Mouse (Mus musculus) adrenal gland, adult 18-20 months (tissue): ENCODE measurements at regions not wholly inside any gene's neighbourhood (a gene's known extent, or its start where the extent isn't known, plus 50 kb on each side); places are given as distances from the start of the nearest gene placed in this dataset.

ENCODE experiments used
- DNase-seq, 2 experiments: peaks; one replicate each; pipeline ENCODE4 v3.0.0; 2021 to 2022; ENCODE audit warnings: low spot score in 2 of 2

- DNase-seq = no peak
These were observed 2249.4 kb upstream of the Gm7489 start for GRCm38 (mm10) chr15:51635129-51635920.

DNA sequence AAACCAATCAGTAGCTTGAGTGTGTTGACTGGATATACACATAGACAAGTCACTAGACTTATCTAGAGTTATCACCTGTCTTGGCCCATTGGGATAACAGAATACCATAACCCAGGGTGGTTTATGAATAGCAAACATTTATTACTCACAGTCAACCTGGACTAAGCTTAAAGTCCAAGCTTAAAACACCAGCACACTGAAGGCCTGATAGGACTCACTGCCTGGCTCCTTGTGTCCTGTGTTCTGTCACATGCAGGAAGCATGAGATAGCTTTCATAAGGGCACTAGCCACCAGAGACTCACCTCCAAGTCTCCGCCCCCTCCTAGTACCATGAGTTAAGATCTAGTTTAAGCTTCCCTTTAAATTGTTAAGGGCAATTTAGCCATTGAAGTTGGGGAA, 2247.1 kb upstream of the Gm7489 start:
- no peak for DNase-seq

DNA sequence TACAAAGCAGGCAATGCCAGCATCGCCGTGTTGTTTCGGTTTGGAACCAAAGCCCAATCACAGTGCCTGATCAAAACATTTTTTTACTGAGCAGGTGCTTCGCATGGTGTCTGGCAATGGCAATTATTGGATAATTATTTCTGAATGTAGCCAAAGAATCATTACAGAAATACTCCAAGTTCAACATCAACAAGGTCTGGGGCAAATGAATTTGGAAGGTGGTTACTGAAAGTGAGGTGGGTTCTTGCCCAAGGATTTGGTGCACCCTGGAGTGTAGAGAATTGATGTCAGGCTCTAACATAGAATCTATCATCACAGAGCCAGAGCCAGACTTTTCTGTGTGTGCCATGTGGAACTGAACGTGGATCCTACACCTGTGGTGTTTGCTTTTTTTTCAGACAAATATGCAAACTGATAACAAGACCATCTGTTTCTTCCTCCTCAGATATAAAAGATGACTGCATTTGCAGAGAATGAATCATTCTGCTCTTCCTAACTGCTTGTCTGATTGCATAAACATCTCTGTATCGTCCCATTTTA, 2240.9 kb upstream of the Gm7489 start:
- DNase-seq = no peak

DNA sequence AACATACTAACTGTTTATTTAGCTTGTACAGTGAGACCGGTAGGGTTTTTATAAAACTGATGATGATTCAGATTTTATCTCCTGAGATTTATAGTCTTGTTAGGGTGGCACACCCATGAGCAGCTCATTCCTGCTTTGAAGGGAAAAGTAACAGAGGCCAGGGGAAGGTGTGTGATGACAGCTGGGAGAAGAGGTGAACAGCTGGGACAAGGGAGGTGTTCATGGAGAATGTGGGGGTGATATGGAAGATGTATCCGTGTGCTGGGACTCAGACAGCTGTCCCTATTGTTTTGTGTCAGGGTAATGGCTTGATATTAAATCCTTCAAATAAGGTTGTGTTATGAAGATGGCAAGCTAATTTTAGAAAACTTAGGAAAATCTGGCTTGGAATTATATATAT, 2238.4 kb upstream of the Gm7489 start:
- DNase-seq = no peak

DNA sequence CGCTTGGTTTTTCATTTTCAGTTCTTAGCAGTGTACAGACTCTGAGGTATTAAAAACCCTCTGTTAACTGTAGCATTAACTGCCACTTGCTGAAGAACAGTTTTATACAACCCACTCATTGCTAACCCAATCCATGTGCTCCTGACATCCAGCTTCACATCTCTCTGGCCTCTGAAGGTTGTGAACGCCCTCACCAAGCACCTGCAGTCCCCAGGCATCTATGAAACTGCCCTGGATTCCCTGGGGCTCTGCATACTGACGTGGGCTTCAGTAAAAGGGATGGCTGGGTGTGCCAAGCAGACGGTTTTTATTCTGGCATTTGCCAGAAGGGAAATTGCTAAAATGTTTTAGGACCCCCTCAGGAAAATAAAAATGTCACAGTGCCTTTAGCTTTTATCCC, 2232.2 kb upstream of the Gm7489 start:
- no peak for DNase-seq

GRCm38 (mm10) chr15:51657621-51658020, 2227.1 kb upstream of the Gm7489 start:
- DNase-seq = no peak

- no peak for DNase-seq
These were observed 2216.4 kb upstream of the Gm7489 start for GRCm38 (mm10) chr15:51668340-51668739.

DNA sequence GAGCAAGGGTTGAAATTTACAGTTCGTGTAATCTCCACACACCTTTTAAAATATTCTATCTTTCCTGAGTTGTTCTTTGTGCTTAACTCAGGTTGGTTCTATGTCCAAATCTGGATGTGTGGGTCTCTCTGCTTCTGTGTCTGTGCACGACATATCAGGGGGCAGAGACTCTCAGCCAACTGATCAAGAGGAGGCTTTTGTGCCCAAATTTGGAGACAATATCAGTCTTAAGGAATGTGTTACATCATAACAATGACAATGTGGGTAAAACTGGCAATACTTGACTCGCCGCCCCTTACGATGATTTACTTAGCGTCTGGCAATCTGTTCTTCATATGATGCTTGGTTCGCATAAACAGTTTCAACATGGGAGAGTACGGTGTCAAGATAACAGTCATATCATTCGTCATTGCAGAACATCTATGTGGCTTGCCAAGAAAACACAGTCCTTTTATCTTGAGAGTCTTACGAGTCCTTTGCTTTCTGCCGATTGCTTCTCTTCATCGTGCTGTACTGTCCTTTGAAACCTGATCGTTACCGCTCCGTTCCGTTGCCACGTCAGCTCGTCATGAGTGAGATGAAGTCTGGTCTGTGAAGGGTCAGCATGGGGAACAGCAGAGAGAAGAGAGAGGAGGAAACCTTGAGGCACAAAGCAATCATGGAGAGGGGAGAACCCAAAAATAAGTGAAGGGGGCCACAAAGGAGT, 2212.9 kb upstream of the Gm7489 start:
- DNase-seq = no peak

DNA sequence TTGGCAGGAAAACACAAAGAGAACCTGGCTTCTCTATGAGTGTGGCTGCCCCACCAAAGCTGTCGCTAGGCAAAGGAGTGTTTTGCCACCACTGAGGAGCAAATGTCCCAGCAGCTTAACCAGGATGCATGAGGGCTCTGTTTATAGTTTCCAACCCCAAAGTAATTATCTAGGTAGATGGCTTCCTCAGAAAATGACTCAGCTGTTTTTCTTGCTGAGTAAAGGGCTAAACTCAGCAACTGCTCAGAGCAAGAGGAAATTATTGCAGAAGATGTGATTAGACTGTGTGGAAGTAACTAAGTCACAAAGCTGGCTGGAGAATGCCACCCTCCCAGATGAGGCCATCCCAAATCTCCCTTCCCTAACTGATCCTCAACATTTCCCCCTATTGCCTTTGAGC, 2211.2 kb upstream of the Gm7489 start:
- no peak for DNase-seq

DNA sequence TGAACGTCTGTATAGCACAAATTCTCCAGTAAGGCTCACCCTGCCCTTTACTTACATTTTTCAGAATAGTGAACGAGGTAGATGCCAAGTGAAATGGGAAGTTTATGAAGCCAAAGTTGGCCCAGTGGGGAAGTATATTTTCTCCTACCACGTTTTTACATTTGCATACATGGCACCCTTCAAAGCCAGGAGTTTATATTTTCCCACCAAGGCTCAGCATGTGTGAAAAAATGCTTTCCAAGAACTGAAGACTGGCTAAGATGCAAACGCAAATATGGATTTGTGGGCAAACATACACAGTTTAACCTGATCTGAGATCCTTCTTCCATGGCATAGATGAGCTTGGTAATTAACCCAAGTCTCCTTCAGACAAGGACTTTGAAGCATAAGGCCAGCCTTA, 2209.4 kb upstream of the Gm7489 start:
- no peak for DNase-seq

GRCm38 (mm10) chr15:51676694-51677093, 2208.0 kb upstream of the Gm7489 start:
- no peak for DNase-seq

- DNase-seq = no peak
These were observed 2207.4 kb upstream of the Gm7489 start for GRCm38 (mm10) chr15:51677266-51677665.

- no peak for DNase-seq
These were observed 2205.4 kb upstream of the Gm7489 start for GRCm38 (mm10) chr15:51679186-51679902.

DNA sequence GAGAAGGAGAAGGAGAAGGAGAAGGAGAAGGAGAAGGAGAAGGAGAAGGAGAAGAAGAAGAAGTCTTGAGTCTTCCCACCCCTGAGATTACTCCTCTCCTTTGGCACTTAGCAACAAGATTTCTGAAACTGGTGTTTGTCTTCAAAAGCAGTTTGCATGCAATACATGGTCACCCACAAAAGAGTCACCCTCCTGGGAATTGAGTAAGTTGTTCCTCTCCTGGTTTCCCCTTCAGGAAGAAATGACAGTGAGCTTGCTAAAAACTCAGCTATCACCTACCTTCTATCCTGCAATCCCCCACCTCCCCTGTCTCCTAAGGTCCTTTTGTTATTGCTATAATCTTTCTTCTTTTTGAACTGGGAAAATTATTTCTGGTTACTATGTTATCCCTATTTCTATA, 2204.2 kb upstream of the Gm7489 start:
- DNase-seq = no peak

DNA sequence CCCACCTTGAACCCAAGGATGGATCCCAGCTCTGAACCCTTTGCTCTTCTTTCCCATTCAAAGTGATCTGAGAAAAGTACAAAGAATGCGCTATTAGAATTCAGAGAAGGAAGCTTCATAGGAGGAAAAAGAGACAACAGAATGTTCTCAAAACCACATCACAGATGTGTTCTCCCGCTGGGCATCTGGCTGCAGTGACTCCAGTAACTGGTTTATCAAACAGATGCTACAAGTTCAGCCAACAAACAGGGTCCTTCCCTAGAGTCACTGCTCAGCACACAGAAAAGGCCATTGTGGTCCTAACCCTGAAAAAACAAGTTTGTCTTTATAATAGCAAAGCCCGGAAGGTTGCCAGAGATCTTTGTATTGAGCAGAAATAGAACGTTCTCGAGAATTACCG, 2203.5 kb upstream of the Gm7489 start:
- DNase-seq = no peak

DNA sequence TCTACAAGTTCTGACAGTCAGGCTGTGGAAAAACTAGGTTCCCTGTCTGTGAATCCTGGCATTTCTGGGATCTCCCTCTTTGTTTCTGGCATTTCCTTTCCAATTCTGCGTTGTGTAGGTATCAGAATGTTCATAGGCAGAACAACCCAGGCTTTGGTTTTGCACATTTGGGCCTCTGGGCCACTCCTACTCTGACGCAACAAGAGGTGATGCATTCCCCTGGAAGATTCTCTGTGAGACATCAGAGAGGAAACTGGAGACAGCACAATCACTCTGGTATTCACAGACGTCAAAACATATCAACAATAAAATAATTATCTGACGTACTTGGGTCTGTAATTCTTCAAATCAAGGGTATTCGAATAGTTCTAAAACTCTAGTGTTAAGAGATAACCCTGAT, 2202.4 kb upstream of the Gm7489 start:
- DNase-seq = no peak

GRCm38 (mm10) chr15:51687007-51687540, 2197.6 kb upstream of the Gm7489 start:
- DNase-seq = no peak

DNA sequence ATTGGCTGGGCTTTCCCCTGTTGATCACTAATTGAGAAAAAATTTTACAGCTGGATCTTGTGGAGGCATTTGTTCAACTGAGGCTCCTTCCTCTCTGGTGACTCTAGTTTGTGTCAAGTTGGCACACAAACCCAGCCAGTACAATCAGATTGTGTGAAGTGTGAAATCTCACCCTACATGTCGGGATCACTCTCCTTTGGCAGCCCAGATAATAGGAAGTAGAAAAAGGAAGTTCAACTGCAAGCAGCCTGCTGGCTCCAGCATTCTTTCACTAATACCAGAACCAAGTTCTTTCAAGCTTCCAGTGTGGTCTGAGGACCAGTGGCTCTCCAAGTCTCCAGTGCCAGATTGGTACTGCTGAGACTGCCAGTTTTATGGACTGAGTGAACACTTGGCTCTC, 2195.2 kb upstream of the Gm7489 start:
- no peak for DNase-seq

- no peak for DNase-seq
These were observed 2192.0 kb upstream of the Gm7489 start for GRCm38 (mm10) chr15:51692671-51693070.

- peak; percentile 67 to 69 for DNase-seq
These were observed 2188.2 kb upstream of the Gm7489 start for GRCm38 (mm10) chr15:51696344-51697016.

- DNase-seq = no peak
These were observed 2180.5 kb upstream of the Gm7489 start for GRCm38 (mm10) chr15:51704198-51704597.
